Mouse (Mus musculus) MEL (cell line): Measurements from ENCODE around the gene Tmem235. TPM values are rescaled to one million over a fixed set of nuclear protein-coding genes. Genes with fewer than 3 reads are reported as not detected.
A peak's percentile ranks its signal among the peaks of the same experiment; 100 is the strongest.

ENCODE experiments used
- DNase-seq: peaks from one replicate; pipeline ENCODE4 v3.0.0; 2011; ENCODE audit warnings: low read depth, low spot score
- H3K27ac ChIP-seq: 2 replicates; pipeline ENCODE4 v1.5.1; 2012; ENCODE audit warnings: low read depth, mild to moderate bottlenecking, control low read depth, low read length, moderate library complexity; ENCODE audit not compliant: control insufficient read depth
- H3K27me3 ChIP-seq, 2 experiments: fragments of 150-350 bp in 1 of 2; sonication (generic) in 1 of 2; 2 replicates each; pipeline ENCODE4 v1.6.1; 2012; ENCODE audit warnings: low read length in 2 of 2, mild to moderate bottlenecking in 2 of 2, improper control_type of control experiment in 1 of 2, moderate library complexity in 1 of 2; ENCODE audit not compliant: insufficient read depth in 2 of 2, control insufficient read depth in 1 of 2
- H3K36me3 ChIP-seq, 2 experiments: 2 replicates each; pipeline ENCODE4 v1.6.1; 2012 to 2014; ENCODE audit warnings: low read length in 2 of 2, improper control_type of control experiment in 1 of 2, inconsistent platforms in 1 of 2, mild to moderate bottlenecking in 1 of 2; ENCODE audit not compliant: insufficient read depth in 2 of 2, control insufficient read depth in 1 of 2
- H3K4me1 ChIP-seq, 2 experiments: fragments of 150-350 bp in 1 of 2; sonication (generic) in 1 of 2; 2 replicates each; pipeline ENCODE4 v1.6.1; 2012; ENCODE audit warnings: low read length in 2 of 2, improper control_type of control experiment in 1 of 2, mild to moderate bottlenecking in 1 of 2; ENCODE audit not compliant: insufficient read depth in 2 of 2, control insufficient read depth in 1 of 2
- H3K4me3 ChIP-seq, 2 experiments: fragments of 150-350 bp in 1 of 2; sonication (generic) in 1 of 2; 2 replicates each; pipeline ENCODE4 v1.5.1; 2012; ENCODE audit warnings: low read depth in 2 of 2, low read length in 2 of 2, mild to moderate bottlenecking in 2 of 2, moderate library complexity in 2 of 2, control low read depth in 1 of 2, improper control_type of control experiment in 1 of 2; ENCODE audit not compliant: control insufficient read depth in 1 of 2, insufficient read depth in 1 of 2
- H3K79me2 ChIP-seq: 2 replicates; pipeline ENCODE4 v1.6.1; 2012; ENCODE audit warnings: mild to moderate bottlenecking, low read length, moderate library complexity; ENCODE audit not compliant: control insufficient read depth, poor library complexity, insufficient read depth
- H3K9ac ChIP-seq: 2 replicates; pipeline ENCODE4 v1.6.1; 2012; ENCODE audit warnings: low read depth, mild to moderate bottlenecking, control low read depth, low read length, moderate library complexity; ENCODE audit not compliant: control insufficient read depth, poor library complexity, severe bottlenecking
- H3K9me3 ChIP-seq: fragments of 150-350 bp; sonication (generic); replicated peaks from 2 replicates; pipeline ENCODE4 v1.6.1; 2012; ENCODE audit warnings: mild to moderate bottlenecking, low read length, improper control_type of control experiment, moderate library complexity; ENCODE audit not compliant: insufficient read depth
- CHD1 ChIP-seq: IDR thresholded peaks from 2 replicates; pipeline ENCODE4 v1.6.1; 2012; ENCODE audit warnings: low read depth, mild to moderate bottlenecking, inconsistent platforms, low read length, improper control_type of control experiment
- CHD2 ChIP-seq: IDR thresholded peaks from 2 replicates; pipeline ENCODE4 v1.6.1; 2011; ENCODE audit warnings: low read length, improper control_type of control experiment
- EP300 ChIP-seq, 2 experiments: IDR thresholded peaks; 2 replicates each; pipeline ENCODE4 v1.6.1; 2011; ENCODE audit warnings: improper control_type of control experiment in 2 of 2, low read length in 2 of 2, low read depth in 1 of 2, mild to moderate bottlenecking in 1 of 2
- ETS1 ChIP-seq: IDR thresholded peaks from 2 replicates; pipeline ENCODE4 v1.6.1; 2012; ENCODE audit warnings: low read depth, mild to moderate bottlenecking, inconsistent platforms, low read length, improper control_type of control experiment, moderate library complexity
- HCFC1 ChIP-seq: IDR thresholded peaks from 2 replicates; pipeline ENCODE4 v1.6.1; 2012; ENCODE audit warnings: low read depth, mild to moderate bottlenecking, inconsistent platforms, low read length, improper control_type of control experiment, moderate library complexity
- JUND ChIP-seq: IDR thresholded peaks from 2 replicates; pipeline ENCODE4 v1.6.1; 2011; ENCODE audit warnings: low read depth, mild to moderate bottlenecking, improper control_type of control experiment, low read length
- MAX ChIP-seq: IDR thresholded peaks from 2 replicates; pipeline ENCODE4 v1.6.1; 2011; ENCODE audit warnings: low read length, improper control_type of control experiment
- MAZ ChIP-seq: IDR thresholded peaks from 2 replicates; pipeline ENCODE4 v1.6.1; 2012; ENCODE audit warnings: low read depth, mild to moderate bottlenecking, inconsistent platforms, low read length, improper control_type of control experiment
- MEF2A ChIP-seq: IDR thresholded peaks from 2 replicates; pipeline ENCODE4 v1.6.1; 2014; ENCODE audit warnings: low read depth, mild to moderate bottlenecking, inconsistent platforms, low read length, improper control_type of control experiment; ENCODE audit not compliant: poor library complexity, insufficient replicate concordance, severe bottlenecking; ENCODE audit errors: extremely low read depth
- MXI1 ChIP-seq: IDR thresholded peaks from 2 replicates; pipeline ENCODE4 v1.6.1; 2011; ENCODE audit warnings: mild to moderate bottlenecking, low read depth, low read length, improper control_type of control experiment
- MYB ChIP-seq: IDR thresholded peaks from 2 replicates; pipeline ENCODE4 v1.6.1; 2011; ENCODE audit warnings: mild to moderate bottlenecking, low read depth, low read length, improper control_type of control experiment
- MYC ChIP-seq: IDR thresholded peaks from 2 replicates; pipeline ENCODE4 v1.6.1; 2011; ENCODE audit warnings: low read depth, mild to moderate bottlenecking, low read length, improper control_type of control experiment, moderate library complexity
- NRF1 ChIP-seq: IDR thresholded peaks from 2 replicates; pipeline ENCODE4 v1.6.1; 2014; ENCODE audit warnings: low read depth, mild to moderate bottlenecking, inconsistent platforms, low read length, improper control_type of control experiment, moderate library complexity; ENCODE audit not compliant: poor library complexity, insufficient read depth, severe bottlenecking
- POLR2A ChIP-seq, 2 experiments: IDR thresholded peaks; 2 replicates each; pipeline ENCODE4 v1.6.1; 2011 to 2012; ENCODE audit warnings: low read length in 2 of 2, mild to moderate bottlenecking in 2 of 2, control low read depth in 1 of 2, improper control_type of control experiment in 1 of 2, low read depth in 1 of 2, moderate library complexity in 1 of 2; ENCODE audit not compliant: control insufficient read depth in 1 of 2, insufficient read depth in 1 of 2, poor library complexity in 1 of 2
- RAD21 ChIP-seq: IDR thresholded peaks from 2 replicates; pipeline ENCODE4 v1.6.1; 2011; ENCODE audit warnings: mild to moderate bottlenecking, low read depth, low read length, improper control_type of control experiment
- RCOR1 ChIP-seq: IDR thresholded peaks from 2 replicates; pipeline ENCODE4 v1.6.1; 2012; ENCODE audit warnings: low read depth, mild to moderate bottlenecking, inconsistent platforms, low read length, improper control_type of control experiment
- SMC3 ChIP-seq: IDR thresholded peaks from 2 replicates; pipeline ENCODE4 v1.6.1; 2011; ENCODE audit warnings: low read depth, low read length, improper control_type of control experiment
- TCF12 ChIP-seq: IDR thresholded peaks from 2 replicates; pipeline ENCODE4 v1.6.1; 2014; ENCODE audit warnings: low read depth, mild to moderate bottlenecking, inconsistent platforms, low read length, improper control_type of control experiment, moderate library complexity
- UBTF ChIP-seq: IDR thresholded peaks from 2 replicates; pipeline ENCODE4 v1.6.1; 2012; ENCODE audit warnings: low read depth, mild to moderate bottlenecking, inconsistent platforms, low read length, improper control_type of control experiment, moderate library complexity, borderline replicate concordance; ENCODE audit not compliant: insufficient read depth
- USF1 ChIP-seq: IDR thresholded peaks from 2 replicates; pipeline ENCODE4 v1.6.1; 2014; ENCODE audit warnings: low read depth, mild to moderate bottlenecking, inconsistent platforms, low read length, improper control_type of control experiment, moderate library complexity
- USF2 ChIP-seq, 2 experiments: IDR thresholded peaks; 2 replicates each; pipeline ENCODE4 v1.6.1; 2011 to 2012; ENCODE audit warnings: improper control_type of control experiment in 2 of 2, low read length in 2 of 2, borderline replicate concordance in 1 of 2, inconsistent platforms in 1 of 2, low read depth in 1 of 2, mild to moderate bottlenecking in 1 of 2; ENCODE audit not compliant: insufficient read depth in 1 of 2
- ZC3H11A ChIP-seq: IDR thresholded peaks from 2 replicates; pipeline ENCODE4 v1.6.1; 2012; ENCODE audit warnings: low read depth, mild to moderate bottlenecking, inconsistent platforms, low read length, improper control_type of control experiment
- ZKSCAN1 ChIP-seq: IDR thresholded peaks from 2 replicates; pipeline ENCODE4 v1.6.1; 2012; ENCODE audit warnings: low read depth, mild to moderate bottlenecking, inconsistent platforms, low read length, improper control_type of control experiment, moderate library complexity
- polyA plus RNA-seq, 2 experiments: library from polyadenylated mRNA; stranded (reverse) in 1 of 2; unstranded in 1 of 2; fragments of >175 nt in 1 of 2; fragments of >200 nt in 1 of 2; gene quantifications; 2 replicates each; pipeline versions ENCODE4 v1.2.1 to v1.2.4; 2012; ENCODE audit warnings: low replicate concordance in 2 of 2, low read depth in 1 of 2; ENCODE audit not compliant: insufficient read length in 2 of 2, insufficient read depth in 1 of 2, missing spikeins in 1 of 2
- total RNA-seq: library from RNA; depleted of rRNA; stranded (reverse); fragments of 300-350 nt; gene quantifications from 2 replicates; pipeline ENCODE4 v1.2.3, GENCODE M21; 2012

Gene Tmem235
- total and polyA plus RNA-seq, 3 experiments, result 0.04 TPM; not detected in 1

DNA sequence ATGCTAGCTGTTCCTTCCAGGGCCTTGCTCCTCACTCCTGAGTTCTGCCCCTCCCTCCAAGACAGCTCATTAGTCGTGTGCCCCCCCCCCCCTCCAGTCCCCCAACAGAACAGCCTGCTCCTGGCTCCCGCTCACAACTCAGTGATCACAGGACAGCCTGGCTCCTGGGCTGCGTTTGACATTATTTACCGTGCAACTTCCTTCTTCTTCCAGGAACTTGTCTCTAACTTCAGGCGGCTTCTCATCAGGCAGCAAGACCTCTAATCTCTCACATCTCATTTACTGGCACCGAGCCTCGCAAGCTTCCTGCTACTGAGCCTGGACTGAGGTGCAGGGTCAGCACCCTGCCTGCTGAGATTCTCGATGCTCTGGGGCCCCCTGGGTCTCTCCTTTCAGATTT is 21.2 kb downstream of the Tmem235 start (continued):
- TF ChIP-seq ETS1 (0 out of 2 replicates have a peak, but pooled peaks have one; percentile 45), MYC (no peak), ZKSCAN1 (no peak), EP300 (IDR thresholded peaks at IDR 0.05; ENCODE audit: low read depth in 1 of 2, low read length in 2 of 2) (no peak; a peak in 1 of 4 replicates), RCOR1 (peak; percentile 61; the same call in 1 of the 2 replicates), CHD2 (no peak), POLR2A (IDR thresholded peaks at IDR 0.05; ENCODE audit: control insufficient read depth in 1 of 2, insufficient read depth in 1 of 2, low read depth in 1 of 2, low read length in 2 of 2, poor library complexity in 1 of 2) (no peak), MEF2A (no peak), TCF12 (no peak), RAD21 (no peak), MAX (no peak), USF1 (0 out of 2 replicates have a peak, but pooled peaks have one; percentile 4), ZC3H11A (no peak), MXI1 (peak; percentile 85)

DNA sequence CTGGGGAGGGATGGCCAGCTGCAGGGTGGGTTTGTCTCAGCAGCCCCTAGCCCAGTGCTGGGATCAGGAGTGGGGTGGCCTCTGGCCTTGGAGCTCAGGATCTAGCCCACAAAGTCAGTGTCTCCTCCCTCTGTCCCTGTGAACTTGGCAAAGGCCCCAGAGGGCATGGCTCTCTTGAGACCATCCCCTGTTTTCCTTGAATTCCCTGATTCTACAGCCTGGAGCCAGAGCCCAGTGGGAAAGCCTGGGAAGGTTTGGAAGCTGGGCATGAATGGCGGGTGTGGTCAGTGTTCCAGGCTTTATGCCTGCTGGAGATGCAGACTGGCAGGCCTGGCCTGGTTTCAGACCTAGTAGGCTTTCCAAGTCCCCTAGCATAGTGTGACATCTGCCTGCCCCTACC is 21.7 kb downstream of the Tmem235 start:
- H3K9me3 ChIP-seq, result no peaks in the 10 kb centered on the region
- peaks cover 4 to 14% of the 10 kb centered on the region in 2 experiments for H3K4me1 ChIP-seq
- no peak for TF ChIP-seq SMC3
- no peak for TF ChIP-seq HCFC1
- no peak for TF ChIP-seq JUND
- TF ChIP-seq ETS1, result no peak
- TF ChIP-seq MXI1, result no peak
- no peak for TF ChIP-seq USF2 (IDR thresholded peaks at IDR 0.05; ENCODE audit: borderline replicate concordance in 1 of 2, insufficient read depth in 1 of 2, low read depth in 1 of 2, low read length in 2 of 2)
- TF ChIP-seq RAD21, result no peak
- no peak for TF ChIP-seq NRF1
- no peak for TF ChIP-seq UBTF
- TF ChIP-seq USF1, result no peak
- TF ChIP-seq RCOR1, result no peak; the same call in 1 of the 2 replicates
- no peak for TF ChIP-seq MYB
- no peak for TF ChIP-seq MEF2A
- no peak for TF ChIP-seq MAX
- no peak for TF ChIP-seq EP300 (IDR thresholded peaks at IDR 0.05; ENCODE audit: low read depth in 1 of 2, low read length in 2 of 2)
- no peak for TF ChIP-seq ZC3H11A
- no peak for TF ChIP-seq MAZ
- no peak for TF ChIP-seq CHD1
- H3K79me2 ChIP-seq, result no peaks in the 10 kb centered on the region
- no peak overlapping the region for H3K27ac ChIP-seq
- H3K36me3 ChIP-seq, result peaks cover 0 to 6% of the 10 kb centered on the region in 2 experiments; a peak in 2 of 4 replicates
- no peak overlapping the region for H3K9ac ChIP-seq
- H3K27me3 ChIP-seq, result no peaks in the 10 kb centered on the region
- H3K4me3 ChIP-seq, result no peak overlapping the region
- no peak for DNase-seq
